Mouse (Mus musculus): ENCODE data around the gene Rnf207. TPM values are rescaled to one million over a fixed set of nuclear protein-coding genes. Genes with fewer than 3 reads are reported as not detected.
A peak's percentile ranks its signal among the peaks of the same experiment; 100 is the strongest.

The Rnf207 gene
- polyA plus RNA-seq, 1 experiment = 7.1 TPM

DNA sequence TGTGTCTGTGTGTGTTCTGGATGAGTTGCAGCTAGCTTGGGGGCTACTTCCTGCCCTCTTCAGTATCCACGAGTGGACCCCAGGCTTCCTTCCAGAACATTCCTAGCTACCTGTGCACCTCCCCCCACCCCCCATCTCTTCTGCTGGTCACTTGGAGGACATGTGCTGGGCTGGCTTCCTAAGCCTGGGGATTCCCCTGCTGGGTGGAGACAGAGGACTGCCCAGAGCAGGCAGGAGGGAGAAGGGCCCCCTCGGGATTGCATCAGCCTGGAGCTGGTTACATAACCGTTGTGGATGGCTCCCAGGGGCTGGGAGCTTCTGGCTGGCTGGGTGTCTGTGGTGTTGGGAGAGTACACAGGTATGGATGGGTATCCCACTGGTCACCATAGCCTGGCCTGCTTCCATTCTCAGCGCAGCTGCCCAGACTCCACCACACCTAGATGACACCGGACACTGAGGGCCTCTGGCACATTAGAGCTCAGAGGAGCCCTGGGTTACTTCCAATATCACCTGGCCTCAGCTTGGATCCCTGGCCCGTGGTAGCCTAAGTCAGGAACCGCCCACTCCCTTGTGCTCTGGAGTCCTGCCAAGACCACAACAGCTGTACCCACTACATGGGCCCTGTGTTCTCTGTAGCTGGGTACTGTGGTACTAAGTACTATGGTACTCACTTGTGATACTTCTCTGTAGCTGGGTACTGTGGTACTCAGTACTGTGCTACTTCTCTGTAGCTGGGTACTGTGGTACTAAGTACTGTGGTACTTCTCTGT lies 26.5 kb upstream of the Rnf207 start:
- no peak for DNase-seq (ENCODE audit: low read depth)
- TF ChIP-seq POLR2A (IDR thresholded peaks at IDR 0.05; ENCODE audit: borderline replicate concordance, extremely low read depth, insufficient read depth, insufficient read length, poor library complexity, severe bottlenecking) (no peak), CTCF (IDR thresholded peaks at IDR 0.05; ENCODE audit: borderline replicate concordance, extremely low read depth, insufficient read depth, insufficient read length) (no peak)

DNA sequence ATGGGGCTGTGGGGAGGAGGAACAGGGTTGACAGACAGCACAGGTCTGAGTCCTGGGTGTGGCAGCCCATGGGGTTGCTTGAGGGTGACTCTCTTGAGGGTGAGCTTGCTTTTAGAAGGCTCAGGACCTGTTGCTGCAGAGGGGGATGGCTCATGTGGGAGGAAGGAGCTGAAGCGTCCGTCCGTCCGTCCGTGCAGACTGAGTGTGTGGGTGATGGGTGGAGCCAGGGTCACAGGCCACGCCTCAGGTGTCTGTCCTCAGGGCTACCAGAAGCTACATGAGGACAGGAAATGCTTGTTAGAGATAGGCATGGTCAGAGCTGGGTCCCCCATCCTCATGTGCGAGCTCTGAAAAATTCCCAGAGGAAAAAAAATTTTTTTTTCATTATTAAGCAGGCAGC lies 25.9 kb upstream of the Rnf207 start:
- TF ChIP-seq POLR2A (IDR thresholded peaks at IDR 0.05; ENCODE audit: borderline replicate concordance, extremely low read depth, insufficient read depth, insufficient read length, poor library complexity, severe bottlenecking) (no peak), CTCF (IDR thresholded peaks at IDR 0.05; ENCODE audit: borderline replicate concordance, extremely low read depth, insufficient read depth, insufficient read length) (no peak)
- DNase-seq (ENCODE audit: low read depth) = no peak

- peak; percentile 76 for TF ChIP-seq CTCF (IDR thresholded peaks at IDR 0.05; ENCODE audit: borderline replicate concordance, extremely low read depth, insufficient read depth, insufficient read length)
- TF ChIP-seq POLR2A (IDR thresholded peaks at IDR 0.05; ENCODE audit: borderline replicate concordance, extremely low read depth, insufficient read depth, insufficient read length, poor library complexity, severe bottlenecking) = no peak
- peak; percentile 59 for DNase-seq (ENCODE audit: low read depth)
Observed at GRCm38 (mm10) chr4:152343296-152343695, 24.5 kb upstream of the Rnf207 start.

- TF ChIP-seq POLR2A (IDR thresholded peaks at IDR 0.05; ENCODE audit: borderline replicate concordance, extremely low read depth, insufficient read depth, insufficient read length, poor library complexity, severe bottlenecking) (no peak), CTCF (IDR thresholded peaks at IDR 0.05; ENCODE audit: borderline replicate concordance, extremely low read depth, insufficient read depth, insufficient read length) (no peak)
- peak; percentile 28 for DNase-seq (ENCODE audit: low read depth)
Observed at GRCm38 (mm10) chr4:152340584-152341284, 21.9 kb upstream of the Rnf207 start.

DNA sequence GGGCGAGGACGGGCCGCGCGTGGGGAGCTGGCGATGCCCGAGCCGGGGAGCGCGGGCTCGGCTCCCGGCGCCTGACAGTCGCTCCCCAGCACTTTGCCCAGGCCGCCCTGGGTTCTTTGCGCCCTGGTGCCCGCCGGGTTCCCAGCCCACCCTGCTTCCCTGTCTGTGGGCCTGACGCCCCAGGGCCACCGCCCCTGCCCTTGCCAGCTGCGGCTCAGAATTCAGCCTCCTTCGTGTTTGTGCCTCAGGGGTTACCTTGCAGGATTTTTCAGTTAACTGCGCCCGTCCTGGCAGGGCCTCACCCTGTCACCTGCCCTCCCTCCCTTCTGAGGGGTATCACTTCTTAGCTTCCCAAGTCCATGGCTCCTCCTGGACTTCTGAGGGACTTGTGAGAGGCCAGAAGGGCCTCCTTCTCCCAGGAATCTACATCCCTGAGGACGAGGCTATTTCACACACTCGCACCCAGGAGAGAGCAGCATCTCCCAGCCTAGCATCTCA lies 20.5 kb upstream of the Rnf207 start:
- no peak for DNase-seq (ENCODE audit: low read depth)
- no peak for TF ChIP-seq POLR2A (IDR thresholded peaks at IDR 0.05; ENCODE audit: borderline replicate concordance, extremely low read depth, insufficient read depth, insufficient read length, poor library complexity, severe bottlenecking)
- no peak for TF ChIP-seq CTCF (IDR thresholded peaks at IDR 0.05; ENCODE audit: borderline replicate concordance, extremely low read depth, insufficient read depth, insufficient read length)

GRCm38 (mm10) chr4:152338419-152339292 lies 19.9 kb upstream of the Rnf207 start, which contains the start of gene Chd5:
Chd5 (plus strand) TSS chr4:152338651.
- peak; percentile 54 for DNase-seq (ENCODE audit: low read depth)

DNA sequence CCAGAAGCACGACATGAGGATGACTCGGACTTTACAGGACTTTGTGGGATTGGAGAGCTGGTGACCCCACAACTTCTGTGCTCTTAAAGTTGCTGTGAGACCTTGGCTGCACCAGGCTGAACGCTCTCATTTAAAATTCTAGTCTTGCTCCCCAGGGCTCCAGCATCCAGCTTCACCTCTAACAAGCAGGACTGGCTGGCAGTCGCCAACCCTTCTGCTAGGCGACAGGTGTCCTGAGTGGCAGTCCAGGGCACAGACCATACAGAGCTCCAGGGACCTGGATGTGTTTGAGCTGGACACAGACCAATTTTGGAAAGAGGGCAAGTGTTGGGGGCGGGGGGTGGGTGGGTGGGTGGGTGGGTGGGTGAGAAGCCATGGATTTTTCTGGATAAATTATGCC lies 19.0 kb upstream of the Rnf207 start:
- DNase-seq (ENCODE audit: low read depth) = no peak
- TF ChIP-seq CTCF (IDR thresholded peaks at IDR 0.05; ENCODE audit: borderline replicate concordance, extremely low read depth, insufficient read depth, insufficient read length) (no peak), POLR2A (IDR thresholded peaks at IDR 0.05; ENCODE audit: borderline replicate concordance, extremely low read depth, insufficient read depth, insufficient read length, poor library complexity, severe bottlenecking) (no peak)

More at GRCm38 (mm10) chr4:152338419-152339292, 19.9 kb upstream of the Rnf207 start, which contains the start of gene Chd5:
- TF ChIP-seq POLR2A (IDR thresholded peaks at IDR 0.05; ENCODE audit: borderline replicate concordance, extremely low read depth, insufficient read depth, insufficient read length, poor library complexity, severe bottlenecking) (no peak), CTCF (IDR thresholded peaks at IDR 0.05; ENCODE audit: borderline replicate concordance, extremely low read depth, insufficient read depth, insufficient read length) (no peak)

GRCm38 (mm10) chr4:152333587-152333986 lies 14.8 kb upstream of the Rnf207 start:
- no peak for TF ChIP-seq CTCF (IDR thresholded peaks at IDR 0.05; ENCODE audit: borderline replicate concordance, extremely low read depth, insufficient read depth, insufficient read length)
- TF ChIP-seq POLR2A (IDR thresholded peaks at IDR 0.05; ENCODE audit: borderline replicate concordance, extremely low read depth, insufficient read depth, insufficient read length, poor library complexity, severe bottlenecking) = no peak
- no peak for DNase-seq (ENCODE audit: low read depth)

DNA sequence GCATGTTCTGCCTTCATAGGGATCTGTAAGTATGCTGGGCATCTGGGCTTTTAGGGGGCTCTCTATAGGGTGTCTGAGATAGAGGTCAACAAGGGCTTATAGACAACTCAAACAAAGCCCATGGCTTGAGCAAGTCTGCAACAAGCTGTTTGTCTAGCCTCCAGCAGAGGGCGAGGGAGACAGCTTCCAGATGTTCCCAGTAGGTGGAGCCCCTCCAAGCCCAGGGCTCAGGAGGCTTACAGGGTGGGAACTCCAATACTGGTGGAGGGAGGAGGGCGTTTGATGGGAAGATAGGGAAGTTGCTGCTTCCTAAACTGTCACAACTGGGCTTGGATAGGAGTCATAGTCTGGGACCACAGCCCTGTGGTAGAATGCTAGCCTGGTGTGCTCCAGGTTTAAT lies 14.2 kb upstream of the Rnf207 start:
- TF ChIP-seq POLR2A (IDR thresholded peaks at IDR 0.05; ENCODE audit: borderline replicate concordance, extremely low read depth, insufficient read depth, insufficient read length, poor library complexity, severe bottlenecking) (no peak), CTCF (IDR thresholded peaks at IDR 0.05; ENCODE audit: borderline replicate concordance, extremely low read depth, insufficient read depth, insufficient read length) (peak; percentile 99)
- peak; percentile 88 for DNase-seq (ENCODE audit: low read depth)

GRCm38 (mm10) chr4:152328691-152329090 lies 9.9 kb upstream of the Rnf207 start:
- TF ChIP-seq CTCF (IDR thresholded peaks at IDR 0.05; ENCODE audit: borderline replicate concordance, extremely low read depth, insufficient read depth, insufficient read length) = peak; percentile 56; the same call in 1 of the 2 replicates
- TF ChIP-seq POLR2A (IDR thresholded peaks at IDR 0.05; ENCODE audit: borderline replicate concordance, extremely low read depth, insufficient read depth, insufficient read length, poor library complexity, severe bottlenecking) = no peak
- DNase-seq (ENCODE audit: low read depth) = no peak

Data from brain, embryonic 14.5 days (tissue).